Mouse (Mus musculus) lung, postnatal 0 days (tissue): ENCODE measurements around the gene Ctsf. TPM values are rescaled to one million over a fixed set of nuclear protein-coding genes. Genes with fewer than 3 reads are reported as not detected.
"Not testable (repeated sequence)": the region's sequence is repeated elsewhere in the genome, so short reads cannot be mapped to it uniquely, and the experiment has no call there.

Experiments
- ATAC-seq: fragments of 200-750 bp; cut with Nextera tagmentation; 2 replicates; pipeline ENCODE4 v1.8.0; 2017; ENCODE audit warnings: moderate library complexity
- DNase-seq: peaks from one replicate; pipeline ENCODE4 v3.0.0-alpha.2; 2016; ENCODE audit warnings: low spot score
- H3K27ac ChIP-seq: fragments of 300-500 bp; sonication (generic); 2 replicates; pipeline ENCODE4 v1.5.1; 2014; ENCODE audit warnings: antibody characterized with exemption, mild to moderate bottlenecking, low read length, mixed read lengths
- H3K27me3 ChIP-seq: fragments of 300-500 bp; sonication (generic); replicated peaks from 2 replicates; pipeline ENCODE4 v1.6.1; 2014; ENCODE audit warnings: low read length, mixed read lengths; ENCODE audit not compliant: insufficient read depth
- H3K36me3 ChIP-seq: fragments of 300-500 bp; sonication (generic); 2 replicates; pipeline ENCODE4 v1.6.1; 2014; ENCODE audit warnings: low read length, mixed read lengths; ENCODE audit not compliant: insufficient read depth
- H3K4me1 ChIP-seq: fragments of 300-500 bp; sonication (generic); 2 replicates; pipeline ENCODE4 v1.6.1; 2014; ENCODE audit warnings: antibody characterized with exemption, low read depth, low read length, mixed read lengths; ENCODE audit not compliant: insufficient read depth
- H3K4me2 ChIP-seq: fragments of 300-500 bp; sonication (generic); replicated peaks from 2 replicates; pipeline ENCODE4 v1.6.1; 2014; ENCODE audit warnings: low read depth, mild to moderate bottlenecking, low read length, moderate library complexity, mixed read lengths
- H3K4me3 ChIP-seq: fragments of 300-500 bp; sonication (generic); 2 replicates; pipeline ENCODE4 v1.5.1; 2014; ENCODE audit warnings: low read depth, low read length
- H3K9ac ChIP-seq: fragments of 300-500 bp; sonication (generic); replicated peaks from 2 replicates; pipeline ENCODE4 v1.6.1; 2014; ENCODE audit warnings: low read depth, mild to moderate bottlenecking
- H3K9me3 ChIP-seq: fragments of 300-500 bp; sonication (generic); 2 replicates; pipeline ENCODE4 v1.6.1; 2016; ENCODE audit warnings: low read length, mixed read lengths
- CTCF ChIP-seq: IDR thresholded peaks from 2 replicates; pipeline ENCODE4 v1.5.1; 2016; ENCODE audit warnings: antibody characterized with exemption, mild to moderate bottlenecking
- EP300 ChIP-seq: IDR thresholded peaks from 2 replicates; pipeline ENCODE4 v1.6.1; 2016; ENCODE audit warnings: antibody characterized with exemption, mild to moderate bottlenecking, control low read depth
- WGBS: fragments of 180-500 bp; shearing (Covaris S2); extraction: QIAGEN DNeasy Blood & Tissue Kit; methylation state at CpG from one replicate; pipeline ENCODE4 v1.1.7; 2014; 5-methylcytosine and 5-hydroxymethylcytosine counted together
- polyA plus RNA-seq: library from polyadenylated mRNA; unstranded; fragments of >200 nt; fragmentation: Nextera tagmentation; extraction: Ambion mirVana; gene quantifications from 2 replicates; pipeline ENCODE4 v1.2.1, GENCODE M21; 2015

Ctsf gene
- polyA plus RNA-seq, 1 experiment from 2014 or later: 34.2 TPM

DNA sequence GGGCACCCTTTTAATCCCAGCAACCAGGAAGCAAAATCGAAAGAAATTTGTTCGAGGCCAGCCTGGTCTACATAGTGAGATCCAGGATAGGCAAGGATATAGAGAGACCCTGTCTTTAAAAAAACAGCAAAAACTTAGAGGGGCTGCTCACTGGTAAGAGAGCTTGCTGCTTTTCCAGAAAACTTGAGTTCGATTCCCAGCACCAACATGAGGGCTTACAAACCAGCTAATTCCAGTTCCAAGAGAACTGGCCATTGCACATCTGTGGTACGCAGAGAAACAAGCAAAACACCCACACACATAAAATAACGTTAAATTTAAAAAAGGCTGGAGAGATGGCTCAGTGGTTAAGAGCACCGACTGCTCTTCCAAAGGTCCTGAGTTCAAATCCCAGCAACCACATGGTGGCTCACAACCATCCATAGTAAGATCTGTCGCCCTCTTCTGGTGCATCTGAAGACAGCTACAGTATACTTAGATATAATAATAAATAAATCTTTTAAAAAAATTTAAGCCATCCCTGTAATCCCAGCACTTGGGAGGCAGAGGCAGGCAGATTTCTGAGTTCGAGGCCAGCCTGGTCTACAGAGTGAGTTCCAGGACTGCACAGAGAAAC, 42.5 kb upstream of the Ctsf start:
- TF ChIP-seq CTCF: peak; percentile 26
- H3K4me1 ChIP-seq, ATAC-seq, DNase-seq, H3K9me3 ChIP-seq, H3K36me3 ChIP-seq, H3K27me3 ChIP-seq: not testable (repeated sequence)
- peak overlapping the region; percentile 76; the same call in 1 of the 2 replicates for H3K4me3 ChIP-seq
- H3K9ac ChIP-seq: peak overlapping the region; percentile 63; the same call in 1 of the 2 replicates
- WGBS: 70% methylated on average over 8 of the region's 8 CpGs
- H3K27ac ChIP-seq: peak overlapping the region; percentile 94
- peak overlapping the region; percentile 85 for H3K4me2 ChIP-seq

GRCm38 (mm10) chr19:4813015-4813414, 41.9 kb upstream of the Ctsf start:
- no peak for DNase-seq
- peaks cover 8% of the 10 kb centered on the region; the same call in 1 of the 2 replicates for H3K4me1 ChIP-seq
- ATAC-seq: no peak

GRCm38 (mm10) chr19:4817182-4817835, 37.6 kb upstream of the Ctsf start:
- ATAC-seq: peak; percentile 60

More at GRCm38 (mm10) chr19:4813015-4813414, 41.9 kb upstream of the Ctsf start:
- no peak overlapping the region for H3K4me3 ChIP-seq
- 85% methylated on average over 5 of the region's 6 CpGs for WGBS
- TF ChIP-seq CTCF (peak; percentile 53), EP300 (no peak)
- no peaks in the 10 kb centered on the region for H3K9me3 ChIP-seq
- H3K36me3 ChIP-seq: no peaks in the 10 kb centered on the region
- H3K27me3 ChIP-seq: no peaks in the 10 kb centered on the region
- H3K4me2 ChIP-seq: no peak overlapping the region
- no peak overlapping the region for H3K9ac ChIP-seq
- H3K27ac ChIP-seq: no peak overlapping the region

GRCm38 (mm10) chr19:4820678-4821303, 34.1 kb upstream of the Ctsf start:
- H3K4me3 ChIP-seq: no peak overlapping the region
- H3K9me3 ChIP-seq: no peaks in the 10 kb centered on the region
- TF ChIP-seq CTCF: peak; percentile 29
- no peak for TF ChIP-seq EP300
- DNase-seq (peak; percentile 54), ATAC-seq (peak; percentile 48)
- no peaks in the 10 kb centered on the region for H3K27me3 ChIP-seq
- H3K9ac ChIP-seq: no peak overlapping the region
- H3K4me1 ChIP-seq: no peaks in the 10 kb centered on the region
- H3K27ac ChIP-seq: no peak overlapping the region
- 40% methylated on average over 5 of the region's 5 CpGs for WGBS
- peaks cover 6% of the 10 kb centered on the region; the same call in 1 of the 2 replicates for H3K36me3 ChIP-seq
- H3K4me2 ChIP-seq: no peak overlapping the region

More at GRCm38 (mm10) chr19:4817182-4817835, 37.6 kb upstream of the Ctsf start:
- Histone ChIP-seq H3K36me3 (no peaks in the 10 kb centered on the region), H3K4me2 (no peak overlapping the region), H3K9ac (no peak overlapping the region), H3K4me3 (no peak overlapping the region), H3K27me3 (no peaks in the 10 kb centered on the region), H3K9me3 (no peaks in the 10 kb centered on the region), H3K4me1 (no peaks in the 10 kb centered on the region), H3K27ac (no peak overlapping the region)
- TF ChIP-seq CTCF (no peak), EP300 (no peak)
- peak; percentile 38 for DNase-seq
- WGBS: 30% methylated on average over 1 of the region's 1 CpGs

- DNase-seq: peak; percentile 40
- peaks cover 6% of the 10 kb centered on the region; the same call in 1 of the 2 replicates for H3K36me3 ChIP-seq
- 55% methylated on average over 16 of the region's 16 CpGs for WGBS
These were observed 26.4 kb upstream of the Ctsf start for GRCm38 (mm10) chr19:4828444-4829114.

GRCm38 (mm10) chr19:4829156-4829555, 25.8 kb upstream of the Ctsf start:
- 59% methylated on average over 7 of the region's 7 CpGs for WGBS
- DNase-seq: no peak

More at GRCm38 (mm10) chr19:4828444-4829114, 26.4 kb upstream of the Ctsf start:
- TF ChIP-seq CTCF (no peak), EP300 (no peak)
- no peaks in the 10 kb centered on the region for H3K27me3 ChIP-seq
- no peak overlapping the region for H3K4me3 ChIP-seq
- no peaks in the 10 kb centered on the region for H3K4me1 ChIP-seq
- H3K9ac ChIP-seq: no peak overlapping the region
- H3K27ac ChIP-seq: no peak overlapping the region
- no peaks in the 10 kb centered on the region for H3K9me3 ChIP-seq
- ATAC-seq: peak; percentile 52
- no peak overlapping the region for H3K4me2 ChIP-seq

More at GRCm38 (mm10) chr19:4829156-4829555, 25.8 kb upstream of the Ctsf start:
- H3K4me1 ChIP-seq: no peaks in the 10 kb centered on the region
- H3K4me3 ChIP-seq: no peak overlapping the region
- ATAC-seq: no peak
- no peak for TF ChIP-seq CTCF
- TF ChIP-seq EP300: no peak
- no peak overlapping the region for H3K4me2 ChIP-seq
- H3K27me3 ChIP-seq: no peaks in the 10 kb centered on the region
- H3K9me3 ChIP-seq: no peaks in the 10 kb centered on the region
- H3K27ac ChIP-seq: no peak overlapping the region
- peaks cover 6% of the 10 kb centered on the region; the same call in 1 of the 2 replicates for H3K36me3 ChIP-seq
- no peak overlapping the region for H3K9ac ChIP-seq
